Mouse (Mus musculus): ENCODE measurements around the gene Nt5c3. TPM values are rescaled to one million over a fixed set of nuclear protein-coding genes. Genes with fewer than 3 reads are reported as not detected.

Gene Nt5c3
- polyA plus RNA-seq, 1 experiment from 2014 or later = 240 TPM

- no peaks in the 10 kb centered on the region for H3K9me3 ChIP-seq (replicated peaks; ENCODE audit: control insufficient read depth, low read length)
- H3K27me3 ChIP-seq (ENCODE audit: control insufficient read depth, insufficient read depth, low read depth, low read length) = peaks cover 9% of the 10 kb centered on the region
- H3K4me1 ChIP-seq (ENCODE audit: control insufficient read depth, low read depth, low read length) = peaks cover 15% of the 10 kb centered on the region
- H3K9ac ChIP-seq (ENCODE audit: low read depth, low read length) = no peak overlapping the region
- no peak for ATAC-seq (ENCODE audit: low read depth)
- no peak overlapping the region for H3K27ac ChIP-seq (ENCODE audit: low read length)
- no peak overlapping the region for H3K4me2 ChIP-seq (ENCODE audit: low read depth, low read length)
- WGBS (ENCODE audit: insufficient replicate concordance) = 76% methylated on average over 10 of the region's 10 CpGs
- no peaks in the 10 kb centered on the region for H3K36me3 ChIP-seq (ENCODE audit: control insufficient read depth, insufficient read depth)
- H3K4me3 ChIP-seq (ENCODE audit: low read depth, low read length) = no peak overlapping the region
Measured at GRCm38 (mm10) chr6:56835532-56835931, 88.2 kb downstream of the Nt5c3 start.

- 75% methylated on average over 5 of the region's 5 CpGs for WGBS (ENCODE audit: insufficient replicate concordance)
- Histone ChIP-seq H3K27me3 (ENCODE audit: control insufficient read depth, insufficient read depth, low read depth, low read length) (peaks cover 9% of the 10 kb centered on the region), H3K4me1 (ENCODE audit: control insufficient read depth, low read depth, low read length) (peaks cover 15% of the 10 kb centered on the region), H3K4me3 (ENCODE audit: low read depth, low read length) (no peak overlapping the region), H3K9me3 (replicated peaks; ENCODE audit: control insufficient read depth, low read length) (no peaks in the 10 kb centered on the region), H3K9ac (ENCODE audit: low read depth, low read length) (no peak overlapping the region), H3K4me2 (ENCODE audit: low read depth, low read length) (no peak overlapping the region), H3K27ac (ENCODE audit: low read length) (no peak overlapping the region), H3K36me3 (ENCODE audit: control insufficient read depth, insufficient read depth) (no peaks in the 10 kb centered on the region)
- ATAC-seq (ENCODE audit: low read depth) = no peak
Measured at GRCm38 (mm10) chr6:56834769-56835168, 89.0 kb downstream of the Nt5c3 start.

GRCm38 (mm10) chr6:56832830-56833229, 90.9 kb downstream of the Nt5c3 start:
- H3K4me2 ChIP-seq (ENCODE audit: low read depth, low read length) = peak overlapping the region; percentile 77
- peaks cover 9% of the 10 kb centered on the region for H3K27me3 ChIP-seq (ENCODE audit: control insufficient read depth, insufficient read depth, low read depth, low read length)
- peak overlapping the region; percentile 67 for H3K4me3 ChIP-seq (ENCODE audit: low read depth, low read length)
- H3K9ac ChIP-seq (ENCODE audit: low read depth, low read length) = no peak overlapping the region
- H3K36me3 ChIP-seq (ENCODE audit: control insufficient read depth, insufficient read depth) = no peaks in the 10 kb centered on the region
- no peak for ATAC-seq (ENCODE audit: low read depth)
- H3K27ac ChIP-seq (ENCODE audit: low read length) = no peak overlapping the region
- peaks cover 9% of the 10 kb centered on the region for H3K4me1 ChIP-seq (ENCODE audit: control insufficient read depth, low read depth, low read length)
- H3K9me3 ChIP-seq (replicated peaks; ENCODE audit: control insufficient read depth, low read length) = no peaks in the 10 kb centered on the region

- no peak for ATAC-seq (ENCODE audit: low read depth)
- Histone ChIP-seq H3K27ac (ENCODE audit: low read length) (no peak overlapping the region), H3K9me3 (replicated peaks; ENCODE audit: control insufficient read depth, low read length) (no peaks in the 10 kb centered on the region), H3K27me3 (ENCODE audit: control insufficient read depth, insufficient read depth, low read depth, low read length) (peaks cover 9% of the 10 kb centered on the region), H3K36me3 (ENCODE audit: control insufficient read depth, insufficient read depth) (no peaks in the 10 kb centered on the region), H3K4me2 (ENCODE audit: low read depth, low read length) (peak overlapping the region; percentile 77), H3K4me1 (ENCODE audit: control insufficient read depth, low read depth, low read length) (peaks cover 9% of the 10 kb centered on the region), H3K4me3 (ENCODE audit: low read depth, low read length) (peak overlapping the region; percentile 67), H3K9ac (ENCODE audit: low read depth, low read length) (peak overlapping the region; percentile 64)
- 3% methylated on average over 15 of the region's 15 CpGs for WGBS (ENCODE audit: insufficient replicate concordance)
Measured at GRCm38 (mm10) chr6:56832407-56832796, 91.3 kb downstream of the Nt5c3 start.

Other genes with a start within 250 kb of the Nt5c3 start
- gene Lsm5, start 219.2 kb downstream of the Nt5c3 start, polyA plus RNA-seq (2015; fragmentation: Nextera tagmentation; extraction: Ambion mirVana) = 47.7 and 60.1 TPM in 2 replicates
- 3.4 and 3.6 TPM in 2 replicates for gene Avl9, start 209.0 kb downstream of the Nt5c3 start, polyA plus RNA-seq (2015; fragmentation: Nextera tagmentation; extraction: Ambion mirVana)
- gene Kbtbd2, start 126.1 kb downstream of the Nt5c3 start, polyA plus RNA-seq (2015; fragmentation: Nextera tagmentation; extraction: Ambion mirVana) = 14.6 and 15.1 TPM in 2 replicates
- gene Fkbp9, start 91.9 kb downstream of the Nt5c3 start, polyA plus RNA-seq (2015; fragmentation: Nextera tagmentation; extraction: Ambion mirVana) = 22.1 and 23.9 TPM in 2 replicates
- gene Vmn1r4, start 83 bp upstream of the Nt5c3 start, polyA plus RNA-seq (2015; fragmentation: Nextera tagmentation; extraction: Ambion mirVana) = 0.15 and 0.18 TPM in 2 replicates
- not detected in 2 replicates for gene Vmn1r5, start 46.3 kb upstream of the Nt5c3 start, polyA plus RNA-seq (2015; fragmentation: Nextera tagmentation; extraction: Ambion mirVana)
- gene Vmn1r6, start 73.3 kb upstream of the Nt5c3 start, polyA plus RNA-seq (2015; fragmentation: Nextera tagmentation; extraction: Ambion mirVana) = not detected in 2 replicates
- gene Vmn1r7, start 101.4 kb upstream of the Nt5c3 start, polyA plus RNA-seq (2015; fragmentation: Nextera tagmentation; extraction: Ambion mirVana) = not detected in 2 replicates
- not detected in 2 replicates for gene Vmn1r8, start 108.4 kb upstream of the Nt5c3 start, polyA plus RNA-seq (2015; fragmentation: Nextera tagmentation; extraction: Ambion mirVana)
- gene Vmn1r9, start 142.9 kb upstream of the Nt5c3 start, polyA plus RNA-seq (2015; fragmentation: Nextera tagmentation; extraction: Ambion mirVana) = not detected in 2 replicates
- not detected in 2 replicates for gene Vmn1r10, start 185.5 kb upstream of the Nt5c3 start, polyA plus RNA-seq (2015; fragmentation: Nextera tagmentation; extraction: Ambion mirVana)
- gene Vmn1r11, start 209.5 kb upstream of the Nt5c3 start, polyA plus RNA-seq (2015; fragmentation: Nextera tagmentation; extraction: Ambion mirVana) = not detected in 2 replicates
- not detected in 2 replicates for gene Vmn1r12, start 233.0 kb upstream of the Nt5c3 start, polyA plus RNA-seq (2015; fragmentation: Nextera tagmentation; extraction: Ambion mirVana)